Mouse (Mus musculus) stomach, embryonic 14.5 days (tissue): ENCODE results near the gene Gm20388. TPM values are rescaled to one million over a fixed set of nuclear protein-coding genes. Genes with fewer than 3 reads are reported as not detected.

Source experiments
- ATAC-seq: fragments of 200-750 bp; cut with Nextera tagmentation; 2 replicates; pipeline ENCODE4 v1.8.0; 2017; ENCODE audit warnings: low read depth, moderate TSS enrichment; ENCODE audit not compliant: insufficient number of reproducible peaks, insufficient read depth, low FRiP score
- H3K27ac ChIP-seq: fragments of 300-500 bp; sonication (generic); 2 replicates; pipeline ENCODE4 v1.5.1; 2014; ENCODE audit warnings: mild to moderate bottlenecking, low read length, moderate library complexity, mixed read lengths
- H3K27me3 ChIP-seq: fragments of 300-500 bp; sonication (generic); 2 replicates; pipeline ENCODE4 v1.6.1; 2014; ENCODE audit warnings: low read length, control low read depth, mixed read lengths; ENCODE audit not compliant: control insufficient read depth, insufficient read depth
- H3K36me3 ChIP-seq: fragments of 300-500 bp; sonication (generic); 2 replicates; pipeline ENCODE4 v1.6.1; 2014; ENCODE audit warnings: mild to moderate bottlenecking, control low read depth, low read length, moderate library complexity, mixed read lengths; ENCODE audit not compliant: control insufficient read depth, insufficient read depth
- H3K4me1 ChIP-seq: fragments of 300-500 bp; sonication (generic); 2 replicates; pipeline ENCODE4 v1.6.1; 2014; ENCODE audit warnings: low read length, control low read depth, mixed read lengths; ENCODE audit not compliant: control insufficient read depth, insufficient read depth
- H3K4me2 ChIP-seq: fragments of 300-500 bp; sonication (generic); replicated peaks from 2 replicates; pipeline ENCODE4 v1.6.1; 2014; ENCODE audit warnings: low read depth, low read length, control low read depth
- H3K4me3 ChIP-seq: fragments of 300-500 bp; sonication (generic); 2 replicates; pipeline ENCODE4 v1.5.1; 2014; ENCODE audit warnings: low read depth, low read length, control low read depth
- H3K9ac ChIP-seq: fragments of 300-500 bp; sonication (generic); replicated peaks from 2 replicates; pipeline ENCODE4 v1.6.1; 2014; ENCODE audit warnings: low read depth, mild to moderate bottlenecking, control low read depth, low read length, moderate library complexity, mixed read lengths
- H3K9me3 ChIP-seq: fragments of 300-500 bp; sonication (generic); 2 replicates; pipeline ENCODE4 v1.6.1; 2016; ENCODE audit warnings: low read depth, low read length, control low read depth; ENCODE audit not compliant: control insufficient read depth
- whole genome bisulfite sequencing: fragments of 180-500 bp; shearing (Covaris S2); extraction: QIAGEN DNeasy Blood & Tissue Kit; methylation state at CpG from one replicate; pipeline ENCODE4 v1.1.7; 2014; 5-methylcytosine and 5-hydroxymethylcytosine counted together
- polyA plus RNA-seq: library from polyadenylated mRNA; unstranded; fragments of >200 nt; fragmentation: Nextera tagmentation; extraction: Ambion mirVana; gene quantifications from 2 replicates; pipeline ENCODE4 v1.2.1, GENCODE M21; 2014

Gm20388 gene
- polyA plus RNA-seq, 1 experiment from 2014 or later: 11.4 TPM

DNA sequence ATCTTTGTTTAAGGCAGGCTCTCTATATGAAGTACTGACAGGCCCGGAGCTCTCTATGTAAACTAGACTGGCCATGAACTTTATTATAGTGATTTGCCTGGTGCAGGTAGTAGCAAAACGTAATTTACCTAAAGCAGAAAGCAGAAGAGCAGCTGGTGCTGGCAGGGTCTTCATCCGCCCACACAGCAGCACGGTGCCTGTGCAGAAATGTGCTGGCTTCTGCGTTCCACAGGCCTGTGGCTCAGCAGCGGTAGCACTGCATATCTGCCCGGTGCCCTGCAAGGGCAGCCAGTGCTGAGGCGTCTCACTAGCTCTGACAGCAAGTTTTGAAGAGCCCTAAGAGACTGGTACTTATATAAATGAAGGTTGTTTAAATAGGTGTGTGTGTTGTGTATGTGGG is 44.7 kb downstream of the Gm20388 start:
- no peaks in the 10 kb centered on the region for H3K27me3 ChIP-seq
- ATAC-seq: no peak
- peaks cover 74% of the 10 kb centered on the region for H3K36me3 ChIP-seq
- no peak overlapping the region for H3K4me3 ChIP-seq
- H3K4me2 ChIP-seq: no peak overlapping the region
- H3K27ac ChIP-seq: no peak overlapping the region
- 91% methylated on average over 8 of the region's 8 CpGs for WGBS
- H3K4me1 ChIP-seq: no peaks in the 10 kb centered on the region
- H3K9me3 ChIP-seq: no peaks in the 10 kb centered on the region
- no peak overlapping the region for H3K9ac ChIP-seq

DNA sequence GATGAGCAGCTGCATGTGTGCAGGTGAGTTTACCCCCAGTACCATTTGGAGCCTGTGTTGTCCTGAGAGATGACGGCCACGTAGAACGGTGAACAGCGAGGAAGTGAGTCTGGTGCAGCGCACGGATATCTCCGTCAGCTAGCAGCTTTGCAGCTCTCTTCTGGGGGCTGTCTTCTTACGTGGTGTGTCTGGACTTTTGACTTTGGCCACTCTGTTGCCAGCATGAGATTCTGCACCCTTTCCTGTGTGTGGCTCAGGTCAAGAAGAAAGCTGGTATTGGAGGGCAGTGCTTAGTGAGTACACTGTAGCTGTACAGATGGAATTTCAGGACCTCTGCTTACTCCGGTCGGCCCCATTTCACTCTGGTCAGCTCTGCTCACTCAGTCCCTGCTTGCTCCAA is 47.4 kb downstream of the Gm20388 start:
- no peaks in the 10 kb centered on the region for H3K4me1 ChIP-seq
- no peak overlapping the region for H3K9ac ChIP-seq
- no peaks in the 10 kb centered on the region for H3K9me3 ChIP-seq
- ATAC-seq: no peak
- H3K4me3 ChIP-seq: no peak overlapping the region
- no peak overlapping the region for H3K4me2 ChIP-seq
- no peak overlapping the region for H3K27ac ChIP-seq
- WGBS: 98% methylated on average over 10 of the region's 10 CpGs
- peaks cover 47% of the 10 kb centered on the region for H3K36me3 ChIP-seq
- no peaks in the 10 kb centered on the region for H3K27me3 ChIP-seq

DNA sequence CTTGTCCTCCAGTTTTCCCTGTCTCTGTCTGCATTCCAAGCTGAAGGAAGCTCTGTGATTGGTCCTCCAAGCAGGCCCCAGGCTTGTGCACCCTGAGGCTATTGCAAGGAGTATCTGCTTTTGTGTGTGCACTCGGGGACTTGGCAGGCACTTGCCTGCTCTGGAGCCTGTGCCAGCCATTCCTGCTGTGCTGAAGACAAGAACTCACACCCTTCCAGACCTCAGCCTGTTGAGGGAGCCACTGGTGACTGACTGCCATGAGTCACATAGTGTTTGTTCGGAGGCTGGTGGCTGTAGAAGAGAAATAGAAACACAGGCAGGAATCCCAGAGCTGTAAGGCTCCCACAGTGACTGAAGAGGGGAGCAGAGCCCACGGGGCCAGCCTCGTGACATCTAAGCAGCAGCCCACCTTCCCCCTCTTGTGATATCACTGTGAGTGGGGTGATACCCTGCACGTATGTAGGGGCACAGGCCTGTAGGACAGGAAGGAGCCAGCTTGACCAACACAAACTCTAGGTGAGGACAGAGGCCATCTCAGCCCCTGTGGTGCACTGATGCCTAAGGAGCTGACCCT is 50.0 kb downstream of the Gm20388 start:
- Histone ChIP-seq H3K36me3 (peaks cover 24% of the 10 kb centered on the region), H3K4me1 (no peaks in the 10 kb centered on the region), H3K4me3 (no peak overlapping the region), H3K9ac (no peak overlapping the region), H3K9me3 (no peaks in the 10 kb centered on the region), H3K27ac (0 out of 2 replicates have a peak overlapping the region, but pooled peaks have one; percentile 15), H3K27me3 (no peaks in the 10 kb centered on the region), H3K4me2 (no peak overlapping the region)
- WGBS: 60% methylated on average over 5 of the region's 5 CpGs
- ATAC-seq: no peak

DNA sequence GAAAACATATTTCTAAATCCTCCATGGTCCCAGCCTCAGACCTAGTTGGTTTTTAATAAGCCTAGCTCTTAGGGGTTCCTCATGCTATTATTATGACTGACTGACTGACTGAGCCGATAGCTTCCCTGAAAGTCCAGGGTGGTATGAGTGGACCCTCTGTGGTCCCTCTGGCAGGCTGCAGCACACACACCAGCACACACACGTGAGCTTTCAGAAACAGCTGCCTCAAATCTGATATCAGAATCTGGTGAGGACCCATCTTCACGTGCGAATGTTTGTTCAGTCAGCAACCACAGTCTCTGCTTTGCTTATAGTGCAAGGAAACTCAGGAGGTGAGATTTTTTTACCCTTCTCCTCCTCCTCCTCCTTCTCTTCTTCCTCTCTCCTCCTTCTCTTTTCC is 54.2 kb downstream of the Gm20388 start:
- no peak overlapping the region for H3K27ac ChIP-seq
- H3K4me3 ChIP-seq: no peak overlapping the region
- WGBS: 63% methylated on average over 4 of the region's 4 CpGs
- H3K4me2 ChIP-seq: no peak overlapping the region
- no peaks in the 10 kb centered on the region for H3K27me3 ChIP-seq
- no peak for ATAC-seq
- H3K36me3 ChIP-seq: no peaks in the 10 kb centered on the region
- H3K4me1 ChIP-seq: no peaks in the 10 kb centered on the region
- no peak overlapping the region for H3K9ac ChIP-seq
- H3K9me3 ChIP-seq: no peaks in the 10 kb centered on the region

DNA sequence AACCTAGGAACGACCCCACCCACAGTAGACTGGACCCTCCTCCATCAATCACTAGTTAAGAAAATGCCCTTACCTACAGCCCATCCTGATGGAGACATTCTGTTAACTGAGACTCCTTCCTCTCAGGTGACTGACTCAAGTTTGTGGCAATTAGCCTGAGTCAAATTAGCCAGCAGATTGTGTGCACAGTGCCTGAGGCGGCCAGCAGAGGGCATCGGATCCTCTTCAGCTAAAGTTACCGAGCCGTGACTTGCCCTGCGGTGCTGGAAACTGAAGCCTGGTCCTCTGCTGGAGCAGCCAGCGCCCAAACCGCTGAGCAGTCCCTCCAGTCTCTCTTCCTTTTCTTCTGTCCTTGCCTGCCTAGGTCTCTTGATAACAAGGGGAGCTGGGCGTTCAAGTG is 56.8 kb downstream of the Gm20388 start:
- ATAC-seq: no peak
- Histone ChIP-seq H3K9me3 (no peaks in the 10 kb centered on the region), H3K4me2 (no peak overlapping the region), H3K4me3 (no peak overlapping the region), H3K27me3 (no peaks in the 10 kb centered on the region), H3K36me3 (no peaks in the 10 kb centered on the region), H3K4me1 (no peaks in the 10 kb centered on the region), H3K27ac (no peak overlapping the region), H3K9ac (no peak overlapping the region)
- WGBS: 85% methylated on average over 9 of the region's 9 CpGs

DNA sequence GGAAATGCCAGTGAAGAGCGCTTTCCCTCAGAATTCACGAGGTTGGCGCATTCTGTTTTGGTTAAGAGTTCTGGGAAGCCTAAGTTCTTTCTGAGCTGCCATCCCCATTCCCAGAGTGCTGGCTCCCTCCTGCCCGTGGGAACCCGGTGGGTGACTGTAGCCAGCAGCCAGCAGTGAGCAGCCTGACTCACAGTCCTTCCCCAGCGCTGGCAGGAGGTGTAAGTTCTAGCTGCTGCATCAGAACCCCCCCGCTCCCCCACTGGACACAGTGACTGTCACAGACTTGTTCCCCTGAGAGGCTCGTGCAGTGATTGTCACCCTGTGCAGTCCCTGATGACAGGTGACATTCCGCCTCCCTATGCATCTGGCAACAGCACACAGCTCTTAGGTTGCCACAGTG is 59.5 kb downstream of the Gm20388 start:
- no peak for ATAC-seq
- H3K4me3 ChIP-seq: no peak overlapping the region
- no peaks in the 10 kb centered on the region for H3K27me3 ChIP-seq
- no peaks in the 10 kb centered on the region for H3K36me3 ChIP-seq
- 76% methylated on average over 9 of the region's 9 CpGs for WGBS
- no peak overlapping the region for H3K9ac ChIP-seq
- no peak overlapping the region for H3K27ac ChIP-seq
- H3K4me2 ChIP-seq: no peak overlapping the region
- H3K4me1 ChIP-seq: no peaks in the 10 kb centered on the region
- no peaks in the 10 kb centered on the region for H3K9me3 ChIP-seq

DNA sequence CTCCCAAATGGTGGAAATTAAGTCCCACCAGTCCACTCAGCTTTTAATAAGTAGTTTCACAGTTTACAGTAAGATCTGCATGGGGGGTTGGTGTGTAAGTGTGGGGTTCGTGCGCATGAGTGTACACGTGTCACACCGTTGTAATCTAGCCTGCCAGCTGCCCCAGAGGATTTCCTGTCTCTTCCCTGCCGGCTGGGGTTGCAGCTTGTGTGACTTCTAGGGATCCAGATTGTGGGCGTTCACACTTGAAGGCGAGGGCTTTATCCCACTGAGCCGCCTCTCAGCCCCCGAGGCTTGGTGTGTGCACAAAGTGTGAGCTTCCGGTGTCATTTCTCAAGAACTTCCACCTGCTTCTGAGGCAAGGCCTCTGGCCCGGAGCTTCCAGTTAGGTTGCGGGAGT is 61.9 kb downstream of the Gm20388 start:
- no peak overlapping the region for H3K4me3 ChIP-seq
- H3K9ac ChIP-seq: no peak overlapping the region
- no peak overlapping the region for H3K4me2 ChIP-seq
- H3K36me3 ChIP-seq: no peaks in the 10 kb centered on the region
- no peak overlapping the region for H3K27ac ChIP-seq
- no peak; the same call in 1 of the 2 replicates for ATAC-seq
- 52% methylated on average over 12 of the region's 12 CpGs for WGBS
- H3K27me3 ChIP-seq: no peaks in the 10 kb centered on the region
- no peaks in the 10 kb centered on the region for H3K9me3 ChIP-seq
- H3K4me1 ChIP-seq: no peaks in the 10 kb centered on the region

DNA sequence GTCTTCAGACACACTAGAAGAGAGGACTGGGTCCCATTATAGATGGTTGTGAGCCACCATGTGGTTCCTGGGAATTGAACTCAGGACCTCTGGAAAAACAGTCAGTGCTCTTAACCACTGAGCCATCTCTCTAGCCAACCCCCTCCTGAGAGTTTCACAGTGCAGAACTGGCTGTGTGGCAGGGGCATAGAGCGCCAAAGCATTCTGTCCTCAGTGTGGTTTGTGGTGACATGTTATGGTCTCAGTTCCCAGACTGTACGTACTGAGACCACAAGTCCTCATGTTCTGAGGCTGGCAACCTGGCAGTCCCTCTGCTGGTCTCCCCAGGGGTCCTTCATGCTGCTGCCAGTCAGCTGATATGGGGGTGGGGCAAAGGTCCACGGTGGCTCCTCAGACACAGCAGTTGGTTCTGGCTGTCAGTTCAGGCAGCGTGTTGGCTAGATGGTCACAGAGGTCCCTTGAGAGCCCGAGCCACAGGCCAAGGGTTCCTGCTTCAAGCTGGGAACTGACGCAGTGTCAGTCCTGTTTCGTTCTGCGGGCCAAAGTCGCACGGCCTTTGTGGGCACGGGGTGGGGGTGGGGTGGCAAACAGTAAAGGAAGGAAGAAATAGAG is 68.2 kb downstream of the Gm20388 start:
- no peak overlapping the region for H3K9ac ChIP-seq
- WGBS: 71% methylated on average over 11 of the region's 11 CpGs
- H3K9me3 ChIP-seq: no peaks in the 10 kb centered on the region
- no peaks in the 10 kb centered on the region for H3K36me3 ChIP-seq
- no peak for ATAC-seq
- no peaks in the 10 kb centered on the region for H3K4me1 ChIP-seq
- no peak overlapping the region for H3K27ac ChIP-seq
- H3K4me3 ChIP-seq: no peak overlapping the region
- no peaks in the 10 kb centered on the region for H3K27me3 ChIP-seq
- no peak overlapping the region for H3K4me2 ChIP-seq

DNA sequence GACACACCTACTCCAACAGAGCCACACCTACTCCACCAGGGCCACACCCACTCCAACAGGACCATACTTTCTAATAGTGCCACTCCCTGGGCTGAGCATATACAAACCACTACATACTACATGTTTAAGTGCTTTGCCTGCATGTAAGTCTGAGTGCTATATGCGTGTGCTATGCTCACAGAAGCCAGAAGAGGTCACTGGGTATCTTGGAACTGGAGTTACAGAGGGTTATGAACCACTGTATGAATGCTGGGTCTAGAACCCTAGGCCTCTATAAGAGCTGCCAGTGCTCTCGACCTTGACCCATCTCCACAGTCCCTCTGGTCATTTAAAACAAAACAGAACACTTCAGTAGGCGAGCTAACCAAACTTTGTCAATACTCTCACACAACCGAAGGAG is 70.6 kb downstream of the Gm20388 start:
- no peak overlapping the region for H3K4me2 ChIP-seq
- H3K4me1 ChIP-seq: no peaks in the 10 kb centered on the region
- no peaks in the 10 kb centered on the region for H3K9me3 ChIP-seq
- H3K27ac ChIP-seq: no peak overlapping the region
- H3K4me3 ChIP-seq: no peak overlapping the region
- no peaks in the 10 kb centered on the region for H3K27me3 ChIP-seq
- no peak for ATAC-seq
- H3K36me3 ChIP-seq: no peaks in the 10 kb centered on the region
- 77% methylated on average over 4 of the region's 4 CpGs for WGBS
- H3K9ac ChIP-seq: no peak overlapping the region
